8 mouse cellular contexts compared by ENCODE assay signal in the genomic region with DNA sequence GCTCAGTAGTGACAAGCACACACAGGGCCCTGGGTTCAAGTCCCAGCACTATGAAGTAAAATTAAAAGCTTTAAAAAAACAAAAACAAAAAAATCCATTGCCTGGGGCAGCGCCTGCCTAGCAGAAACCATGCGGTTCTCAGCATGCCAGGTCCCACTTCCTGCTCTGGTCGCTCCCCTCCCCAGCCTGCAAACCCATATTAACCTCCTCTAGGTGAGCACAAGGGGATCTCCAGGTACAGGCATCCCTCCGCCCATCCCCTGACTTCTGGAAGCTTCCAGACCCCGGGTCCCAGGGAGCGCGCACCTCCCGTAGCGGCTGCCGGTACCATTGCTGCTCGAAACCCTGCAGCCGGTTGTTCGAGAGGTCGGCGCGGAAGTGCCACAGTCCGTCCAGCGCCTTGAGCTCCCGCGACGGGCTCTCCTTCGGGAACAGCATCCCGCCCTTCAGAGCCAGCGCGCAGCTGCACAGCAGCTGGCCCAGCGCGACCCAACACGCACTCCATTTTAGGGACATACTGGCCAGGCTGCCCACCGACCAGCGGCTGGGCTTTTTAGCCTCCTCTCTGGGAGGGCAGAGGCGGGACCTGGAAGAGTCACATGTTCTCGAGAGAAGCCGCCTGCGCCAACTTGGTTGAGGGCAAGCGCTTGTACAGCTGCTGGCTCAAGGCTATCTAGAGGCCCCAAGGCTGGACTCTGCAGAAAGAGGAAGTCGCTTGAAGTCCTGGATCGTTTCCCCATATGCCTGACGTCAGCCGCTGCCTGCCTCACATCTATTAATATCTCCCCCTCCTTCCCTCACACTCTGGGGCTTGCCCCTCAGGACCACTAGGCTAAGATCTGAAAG. TPM values are rescaled to one million over a fixed set of nuclear protein-coding genes. Genes with fewer than 3 reads are reported as not detected.
DNase-seq lines count a peak whose midpoint lies in the region; ATAC-seq and TF ChIP-seq lines count a peak whose summit lies in the region.

A gene (minus strand): TSS at position 749 of the 846 bp plus-strand sequence.

- no peak for DNase-seq in ES-E14 (ENCODE audit: low read depth, low spot score)
- DNase-seq in cerebellum, adult 2 months: peak; percentile 61 to 65
- peak; percentile 68 for DNase-seq in forebrain, postnatal 0 days
- peak; percentile 84 to 87 for DNase-seq in heart, postnatal 36 days
- peak; percentile 43 to 60 for DNase-seq in layer of hippocampus, adult 2 months (ENCODE audit: low spot score in 2 of 2)
- DNase-seq in lung, adult 2 months: peak; percentile 84
- DNase-seq in testis, postnatal 10 days (ENCODE audit: low spot score): peak; percentile 84

- H3K4me3 ChIP-seq in ES-E14 (ENCODE audit: insufficient read depth in 1 of 2, low read depth in 1 of 2, low read length in 2 of 2, poor library complexity in 1 of 2, severe bottlenecking in 1 of 2): peak within 1 kb of the TSS; percentile 67 to 83
- H3K4me3 ChIP-seq in cerebellum, adult 2 months (replicated peaks; ENCODE audit: insufficient read depth, low read depth, low read length): peak within 1 kb of the TSS; percentile 80
- peak within 1 kb of the TSS; percentile 60 for H3K4me3 ChIP-seq in forebrain, postnatal 0 days (ENCODE audit: low read depth, low read length)
- peak within 1 kb of the TSS; percentile 86 for H3K4me3 ChIP-seq in layer of hippocampus, adult 2 months
- H3K4me3 ChIP-seq in lung, adult 2 months (replicated peaks; ENCODE audit: extremely low read depth, low read depth, low read length): peak within 1 kb of the TSS; percentile 73
- H3K4me3 ChIP-seq in neural tube, embryonic 15.5 days (replicated peaks): peak within 1 kb of the TSS; percentile 56

- no peaks in the 10 kb centered on the region for H3K9me3 ChIP-seq in ES-E14 (ENCODE audit: control insufficient read depth, insufficient read depth, low read depth, low read length)
- no peaks in the 10 kb centered on the region for H3K9me3 ChIP-seq in forebrain, postnatal 0 days (ENCODE audit: low read length)
- no peaks in the 10 kb centered on the region for H3K9me3 ChIP-seq in neural tube, embryonic 15.5 days (replicated peaks)

- H3K36me3 ChIP-seq in ES-E14 (ENCODE audit: control insufficient read depth, insufficient read depth, low read length, poor library complexity, severe bottlenecking): no peaks in the 10 kb centered on the region; the same call in 1 of the 2 replicates
- no peaks in the 10 kb centered on the region for H3K36me3 ChIP-seq in forebrain, postnatal 0 days (ENCODE audit: insufficient read depth)
- no peaks in the 10 kb centered on the region for H3K36me3 ChIP-seq in neural tube, embryonic 15.5 days

- peak within 1 kb of the TSS; percentile 73 for H3K9ac ChIP-seq in ES-E14 (ENCODE audit: insufficient read depth, low read depth, low read length, poor library complexity, severe bottlenecking)
- H3K9ac ChIP-seq in forebrain, postnatal 0 days: peak within 1 kb of the TSS; percentile 69
- peak within 1 kb of the TSS; percentile 69 for H3K9ac ChIP-seq in neural tube, embryonic 15.5 days (replicated peaks)

- in situ Hi-C loops in ES-E14 (cut with MboI; ENCODE audit: low sequenced_read_pairs in 2 of 2, unreplicated experiment in 2 of 2): no loop called here

- ATAC-seq in forebrain, postnatal 0 days: peak; percentile 89
- peak; percentile 91 for ATAC-seq in neural tube, embryonic 15.5 days (ENCODE audit: low FRiP score)

- intact Hi-C loops in heart, postnatal 36 days (cut with DNase I): loop anchor here (2.0 kb wide), 1 partner anchor 32 kb away; no protein-coding TSS in a partner anchor

- no peak for TF ChIP-seq CTCF in cerebellum, adult 2 months (IDR thresholded peaks at IDR 0.05; ENCODE audit: borderline replicate concordance, insufficient read depth, low read depth, low read length)
- no peak for TF ChIP-seq CTCF in forebrain, postnatal 0 days (IDR thresholded peaks at IDR 0.05; ENCODE audit: low read depth)
- no peak for TF ChIP-seq CTCF in layer of hippocampus, adult 2 months (conservative IDR thresholded peaks at IDR 0.05)
- no peak for TF ChIP-seq CTCF in lung, adult 2 months (IDR thresholded peaks at IDR 0.05; ENCODE audit: insufficient read depth, low read length)

- peaks cover 3 to 19% of the 10 kb centered on the region in 2 experiments; a peak in 3 of 4 replicates for H3K4me1 ChIP-seq in ES-E14 (ENCODE audit: control insufficient read depth in 2 of 2, insufficient read depth in 2 of 2, low read length in 2 of 2, poor library complexity in 1 of 2)
- no peaks in the 10 kb centered on the region for H3K4me1 ChIP-seq in cerebellum, adult 2 months (ENCODE audit: control insufficient read depth, insufficient read depth, low read length)
- H3K4me1 ChIP-seq in forebrain, postnatal 0 days (ENCODE audit: insufficient read depth): peaks cover 9% of the 10 kb centered on the region; the same call in 1 of the 2 replicates
- H3K4me1 ChIP-seq in lung, adult 2 months (ENCODE audit: control insufficient read depth, insufficient read depth, low read length): no peaks in the 10 kb centered on the region; the same call in 1 of the 2 replicates
- H3K4me1 ChIP-seq in neural tube, embryonic 15.5 days: peaks cover 20% of the 10 kb centered on the region

- H3K27ac ChIP-seq in ES-E14 (ENCODE audit: insufficient read depth, low read depth, low read length, poor library complexity, severe bottlenecking): no peak within 1 kb of the TSS
- H3K27ac ChIP-seq in cerebellum, adult 2 months (ENCODE audit: insufficient read depth, low read length): no peak within 1 kb of the TSS
- 0 out of 2 replicates have a peak within 1 kb of the TSS, but pooled peaks have one; percentile 23 for H3K27ac ChIP-seq in forebrain, postnatal 0 days (ENCODE audit: low read depth, low read length)
- H3K27ac ChIP-seq in layer of hippocampus, adult 2 months: peak within 1 kb of the TSS; percentile 81
- H3K27ac ChIP-seq in neural tube, embryonic 15.5 days (replicated peaks): peak within 1 kb of the TSS; percentile 54

- WGBS in cerebellum, adult 2 months: under 1% methylated on average over 39 of the region's 39 CpGs
- WGBS in forebrain, postnatal 0 days: 2% methylated on average over 39 of the region's 39 CpGs
- under 1% methylated on average over 39 of the region's 39 CpGs for WGBS in lung, adult 2 months
- 1% methylated on average over 39 of the region's 39 CpGs for WGBS in neural tube, embryonic 15.5 days

- peak within 1 kb of the TSS; percentile 90 for H3K4me2 ChIP-seq in forebrain, postnatal 0 days (ENCODE audit: low read depth)
- peak within 1 kb of the TSS; percentile 74 for H3K4me2 ChIP-seq in neural tube, embryonic 15.5 days

- TF ChIP-seq POLR2A in cerebellum, adult 2 months (IDR thresholded peaks at IDR 0.05; ENCODE audit: borderline replicate concordance, insufficient read depth, low read length): peak; percentile 51; the same call in 1 of the 2 replicates
- peak; percentile 77; the same call in 1 of the 2 replicates for TF ChIP-seq POLR2A in lung, adult 2 months (IDR thresholded peaks at IDR 0.05; ENCODE audit: borderline replicate concordance, extremely low read depth, low read depth, low read length)

- no peaks in the 10 kb centered on the region for H3K27me3 ChIP-seq in cerebellum, adult 2 months (ENCODE audit: control insufficient read depth, insufficient read depth, low read length)
- H3K27me3 ChIP-seq in forebrain, postnatal 0 days (ENCODE audit: insufficient read depth, low read length): no peaks in the 10 kb centered on the region
- H3K27me3 ChIP-seq in neural tube, embryonic 15.5 days (replicated peaks): no peaks in the 10 kb centered on the region

TF ChIP-seq in ES-E14, 5 proteins besides CTCF, POLR2A, EP300 and RAD21:
- peak; percentile 60; the same call in 1 of the 2 replicates for TF ChIP-seq HCFC1 (IDR thresholded peaks at IDR 0.05; ENCODE audit: borderline replicate concordance, insufficient read depth, low read length)
- no peak for TF ChIP-seq MAFK (IDR thresholded peaks at IDR 0.05; ENCODE audit: insufficient read depth, low read depth, low read length)
- no peak for TF ChIP-seq ZNF384 (IDR thresholded peaks at IDR 0.05; ENCODE audit: low read depth, low read length)
TF ChIP-seq in ES-E14: peak in this region for 1.

RNA-seq across cellular contexts. Expression of the gene that starts here (rescaled TPM):
- total RNA-seq in ES-E14 (2012; rRNA removed): 29.0 and 53.5 TPM in 2 replicates
- polyA plus RNA-seq in cerebellum, adult 2 months (2012; rRNA removed): 18.9 and 19.3 TPM in 2 replicates
- 17.2 and 19.9 TPM in 2 replicates for total RNA-seq in forebrain, postnatal 0 days (2014; rRNA removed)
- polyA plus RNA-seq in forebrain, postnatal 0 days (2015; fragmentation: Nextera tagmentation; extraction: Ambion mirVana): 27.7 and 29.3 TPM in 2 replicates
- total RNA-seq in heart, postnatal 36 days (2021): 10 to 100 TPM; 13.3 to 15.6 TPM
- total RNA-seq in layer of hippocampus, adult 2 months (2021): 10 to 100 TPM; 10.9 to 11.4 TPM
- 39.0 and 44.8 TPM in 2 replicates for polyA plus RNA-seq in lung, adult 2 months (2012; rRNA removed)
- 37.8 and 45.4 TPM in 2 replicates for polyA plus RNA-seq in neural tube, embryonic 15.5 days (2015; fragmentation: Nextera tagmentation; extraction: Ambion mirVana)

Comparison
In these comparisons a context has a peak if more than half of its experiments do, and no peak if none do; other contexts are left out.
1. H3K27ac ChIP-seq: peak in forebrain, postnatal 0 days (single experiment), layer of hippocampus, adult 2 months (single experiment) and neural tube, embryonic 15.5 days (single experiment); none in ES-E14 (single experiment) and cerebellum, adult 2 months (single experiment).
2. Peak in every context shown above with its lines, with median percentiles within 50 percentile points of each other: H3K4me3 ChIP-seq and H3K9ac ChIP-seq.